Mouse (Mus musculus) right cerebral cortex, adult 2 months (tissue): ENCODE measurements around the gene Gcnt7.

Source experiments
- DNase-seq, 2 experiments: peaks; one replicate each; pipeline ENCODE4 v3.0.0; 2021 to 2022; ENCODE audit warnings: low spot score in 2 of 2

The Gcnt7 gene

GRCm38 (mm10) chr2:172460647-172461046, 2.3 kb upstream of the Gcnt7 start:
- DNase-seq = no peak

GRCm38 (mm10) chr2:172452458-172452857, 5.9 kb downstream of the Gcnt7 start:
- no peak for DNase-seq

GRCm38 (mm10) chr2:172452031-172452430, 6.4 kb downstream of the Gcnt7 start:
- no peak for DNase-seq

- DNase-seq = no peak
These were observed 7.8 kb downstream of the Gcnt7 start for GRCm38 (mm10) chr2:172450640-172451039.

GRCm38 (mm10) chr2:172448329-172448728, 10.1 kb downstream of the Gcnt7 start:
- no peak for DNase-seq

- no peak for DNase-seq
These were observed 11.1 kb downstream of the Gcnt7 start for GRCm38 (mm10) chr2:172447317-172447716.

- no peak for DNase-seq
These were observed 12.8 kb downstream of the Gcnt7 start for GRCm38 (mm10) chr2:172445617-172446016.

- DNase-seq = no peak
These were observed 17.2 kb downstream of the Gcnt7 start for GRCm38 (mm10) chr2:172441176-172441575.

- no peak for DNase-seq
These were observed 17.8 kb downstream of the Gcnt7 start for GRCm38 (mm10) chr2:172440640-172441005.

GRCm38 (mm10) chr2:172439843-172440639, 18.4 kb downstream of the Gcnt7 start, which contains the start of gene Rtf2:
Gene Rtf2, plus strand, starts transcription at chr2:172440556.
- DNase-seq = peak; percentile 100

GRCm38 (mm10) chr2:172437371-172437952, 20.9 kb downstream of the Gcnt7 start:
- DNase-seq = no peak

- no peak for DNase-seq
These were observed 24.6 kb downstream of the Gcnt7 start for GRCm38 (mm10) chr2:172433746-172434145.

- no peak for DNase-seq
These were observed 27.8 kb downstream of the Gcnt7 start for GRCm38 (mm10) chr2:172430609-172431008.

GRCm38 (mm10) chr2:172418208-172418607, 40.2 kb downstream of the Gcnt7 start:
- no peak for DNase-seq

- DNase-seq = no peak
These were observed 41.5 kb downstream of the Gcnt7 start for GRCm38 (mm10) chr2:172416876-172417275.

GRCm38 (mm10) chr2:172416218-172416617, 42.2 kb downstream of the Gcnt7 start:
- DNase-seq = no peak

- DNase-seq = no peak
These were observed 44.5 kb downstream of the Gcnt7 start for GRCm38 (mm10) chr2:172413894-172414293.

- no peak for DNase-seq
These were observed 45.1 kb downstream of the Gcnt7 start for GRCm38 (mm10) chr2:172413273-172413672.

GRCm38 (mm10) chr2:172412454-172412853, 45.9 kb downstream of the Gcnt7 start:
- no peak for DNase-seq

GRCm38 (mm10) chr2:172411091-172411490, 47.3 kb downstream of the Gcnt7 start:
- DNase-seq = peak; percentile 19 to 34

- no peak for DNase-seq
These were observed 47.7 kb downstream of the Gcnt7 start for GRCm38 (mm10) chr2:172410686-172411085.

GRCm38 (mm10) chr2:172407499-172407898, 50.9 kb downstream of the Gcnt7 start:
- no peak for DNase-seq

GRCm38 (mm10) chr2:172406173-172406572, 52.2 kb downstream of the Gcnt7 start:
- no peak for DNase-seq
